Comparison of ENCODE assay signal across 13 mouse cellular contexts in the genomic region with DNA sequence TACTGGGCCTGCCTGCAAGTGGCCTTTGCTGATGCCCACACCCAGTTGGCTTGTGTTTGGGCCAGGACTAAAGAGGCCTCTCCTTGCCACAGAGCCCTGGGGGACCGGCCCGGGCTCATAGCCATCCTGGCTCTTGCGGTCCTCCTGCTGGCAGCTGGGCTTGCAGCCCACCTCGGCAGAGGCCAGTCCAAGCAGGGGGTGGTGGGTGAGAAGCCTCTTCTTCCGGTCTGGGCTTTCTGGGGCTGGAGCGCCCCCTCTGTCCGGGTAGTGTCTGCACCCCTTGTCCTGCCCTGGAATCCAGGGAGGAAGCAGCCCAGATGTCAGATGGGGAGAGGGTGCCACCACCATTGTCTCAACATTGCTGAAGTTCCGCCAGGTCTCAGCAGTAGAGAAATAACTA. TPM values are rescaled to one million over a fixed set of nuclear protein-coding genes. Genes with fewer than 3 reads are reported as not detected.
DNase-seq lines count a peak whose midpoint lies in the region; ATAC-seq and TF ChIP-seq lines count a peak whose summit lies in the region.
"Had no signal": no experiment of that assay in that cellular context is flagged by ENCODE, and none has a peak within 500 bp of the region (broad histone marks: within the 10 kb centered on the region; RNA-seq: fewer than 3 reads in every experiment).

No protein-coding gene starts in this region.

- no peak for TF ChIP-seq POLR2A in ES-Bruce4 (IDR thresholded peaks at IDR 0.05; ENCODE audit: insufficient read depth, low read length)

- H3K27ac ChIP-seq in forebrain, embryonic 16.5 days (ENCODE audit: low read length), result no peak overlapping the region
- no peak overlapping the region for H3K27ac ChIP-seq in forebrain, embryonic 13.5 days
- H3K27ac ChIP-seq in ES-Bruce4 (ENCODE audit: insufficient read depth, low read length), result no peak overlapping the region
- no peak overlapping the region for H3K27ac ChIP-seq in liver, postnatal 0 days (ENCODE audit: low read depth)
- H3K27ac ChIP-seq: embryonic facial prominence, embryonic 12.5 days; heart, embryonic 10.5 days; limb, embryonic 15.5 days had no signal

- no peak overlapping the region for H3K4me2 ChIP-seq in forebrain, embryonic 16.5 days (ENCODE audit: low read length)
- H3K4me2 ChIP-seq in forebrain, embryonic 13.5 days, result no peak overlapping the region
- H3K4me2 ChIP-seq in liver, postnatal 0 days (ENCODE audit: low read depth, low read length), result no peak overlapping the region
- H3K4me2 ChIP-seq: embryonic facial prominence, embryonic 12.5 days; limb, embryonic 15.5 days had no signal

- peaks cover 8% of the 10 kb centered on the region for H3K4me1 ChIP-seq in forebrain, embryonic 16.5 days (replicated peaks; ENCODE audit: control insufficient read depth, insufficient read depth, low read length)
- H3K4me1 ChIP-seq in forebrain, embryonic 13.5 days, result peaks cover 8% of the 10 kb centered on the region
- H3K4me1 ChIP-seq in ES-Bruce4 (ENCODE audit: control insufficient read depth, insufficient read depth, low read length), result peaks cover 2% of the 10 kb centered on the region
- no peaks in the 10 kb centered on the region for H3K4me1 ChIP-seq in liver, postnatal 0 days (ENCODE audit: insufficient read depth)

- peak; percentile 63 to 76 for DNase-seq in layer of hippocampus, postnatal 14 days (ENCODE audit: low spot score in 2 of 2)
- DNase-seq in layer of hippocampus, adult 18-20 months (ENCODE audit: low spot score in 2 of 2), result no peak
- peak; percentile 86 for DNase-seq in cerebellum, adult 9-11 months
- no peak for DNase-seq in embryo, embryonic 11 days
- no peak for DNase-seq in liver, postnatal 0 days
- DNase-seq: lung, postnatal 36 days had no signal

- TF ChIP-seq CTCF in ES-Bruce4 (IDR thresholded peaks at IDR 0.05; ENCODE audit: low read depth, low read length), result peak; percentile 39
- TF ChIP-seq CTCF in liver, postnatal 0 days (IDR thresholded peaks at IDR 0.05; ENCODE audit: low read depth), result no peak

- peak; percentile 48; the same call in 1 of the 2 replicates for ATAC-seq in forebrain, embryonic 16.5 days
- ATAC-seq in forebrain, embryonic 13.5 days, result no peak
- no peak for ATAC-seq in liver, postnatal 0 days
- ATAC-seq: inflammation-experienced regulatory T-cells, adult 6 months had no signal

- H3K9me3 ChIP-seq in forebrain, embryonic 16.5 days (ENCODE audit: control insufficient read depth, low read length), result no peaks in the 10 kb centered on the region
- H3K9me3 ChIP-seq in forebrain, embryonic 13.5 days (replicated peaks), result no peaks in the 10 kb centered on the region
- no peaks in the 10 kb centered on the region for H3K9me3 ChIP-seq in ES-Bruce4 (replicated peaks; ENCODE audit: control insufficient read depth, insufficient read depth, low read length, poor library complexity, severe bottlenecking)
- H3K9me3 ChIP-seq in liver, postnatal 0 days (ENCODE audit: low read length), result no peaks in the 10 kb centered on the region
- H3K9me3 ChIP-seq: embryonic facial prominence, embryonic 12.5 days; heart, embryonic 10.5 days; limb, embryonic 15.5 days had no signal

- no peak overlapping the region for H3K9ac ChIP-seq in forebrain, embryonic 16.5 days (replicated peaks; ENCODE audit: low read depth, low read length)
- H3K9ac ChIP-seq in forebrain, embryonic 13.5 days, result no peak overlapping the region
- no peak overlapping the region for H3K9ac ChIP-seq in ES-Bruce4 (ENCODE audit: low read depth, poor library complexity, severe bottlenecking)
- no peak overlapping the region for H3K9ac ChIP-seq in liver, postnatal 0 days (replicated peaks)
- H3K9ac ChIP-seq: embryonic facial prominence, embryonic 12.5 days; limb, embryonic 15.5 days had no signal

- 77% methylated on average over 8 of the region's 8 CpGs for WGBS in forebrain, embryonic 16.5 days
- WGBS in forebrain, embryonic 13.5 days, result 86% methylated on average over 8 of the region's 8 CpGs
- 67% methylated on average over 8 of the region's 8 CpGs for WGBS in liver, postnatal 0 days (ENCODE audit: insufficient replicate concordance)

- no peak overlapping the region for H3K4me3 ChIP-seq in forebrain, embryonic 16.5 days (replicated peaks; ENCODE audit: low read length)
- no peak overlapping the region for H3K4me3 ChIP-seq in forebrain, embryonic 13.5 days
- H3K4me3 ChIP-seq in ES-Bruce4 (ENCODE audit: low read depth, low read length), result peak overlapping the region; percentile 31; the same call in 1 of the 2 replicates
- H3K4me3 ChIP-seq in liver, postnatal 0 days (ENCODE audit: low read depth, low read length), result no peak overlapping the region
- H3K4me3 ChIP-seq: embryonic facial prominence, embryonic 12.5 days; heart, embryonic 10.5 days; limb, embryonic 15.5 days had no signal

- H3K27me3 ChIP-seq in forebrain, embryonic 16.5 days (replicated peaks; ENCODE audit: control insufficient read depth, insufficient read depth, low read length), result no peaks in the 10 kb centered on the region
- H3K27me3 ChIP-seq in forebrain, embryonic 13.5 days, result no peaks in the 10 kb centered on the region
- H3K27me3 ChIP-seq in ES-Bruce4 (ENCODE audit: control insufficient read depth, insufficient read depth, low read length, poor library complexity, severe bottlenecking), result no peaks in the 10 kb centered on the region
- H3K27me3 ChIP-seq in liver, postnatal 0 days (ENCODE audit: insufficient read depth, low read length), result no peaks in the 10 kb centered on the region
- H3K27me3 ChIP-seq: embryonic facial prominence, embryonic 12.5 days had no signal

- no peak for TF ChIP-seq EP300 in ES-Bruce4 (IDR thresholded peaks at IDR 0.05; ENCODE audit: insufficient read depth, low read depth, low read length)
- no peak for TF ChIP-seq EP300 in liver, postnatal 0 days (IDR thresholded peaks at IDR 0.05; ENCODE audit: low read depth)

- 0 out of 2 replicates have a peak, but pooled peaks cover 2% of the 10 kb centered on the region for H3K36me3 ChIP-seq in forebrain, embryonic 16.5 days (ENCODE audit: control insufficient read depth, insufficient read depth)
- H3K36me3 ChIP-seq in forebrain, embryonic 13.5 days (ENCODE audit: poor library complexity, severe bottlenecking), result peaks cover 27% of the 10 kb centered on the region
- H3K36me3 ChIP-seq in ES-Bruce4 (ENCODE audit: control insufficient read depth, insufficient read depth, low read length, poor library complexity, severe bottlenecking), result no peaks in the 10 kb centered on the region
- no peaks in the 10 kb centered on the region for H3K36me3 ChIP-seq in liver, postnatal 0 days (replicated peaks; ENCODE audit: insufficient read depth, low read length)
- H3K36me3 ChIP-seq: embryonic facial prominence, embryonic 12.5 days; heart, embryonic 10.5 days; limb, embryonic 15.5 days had no signal

RNA-seq across cellular contexts. Expression of gene Lrrn2, which starts 58.9 kb away (rescaled TPM):
- polyA plus RNA-seq in forebrain, embryonic 16.5 days (2015; fragmentation: Nextera tagmentation; extraction: Ambion mirVana), result 48.6 and 53.8 TPM in 2 replicates
- polyA plus RNA-seq in forebrain, embryonic 13.5 days (2015; fragmentation: Nextera tagmentation; extraction: Ambion mirVana), result 22.2 and 25.6 TPM in 2 replicates
- total RNA-seq in layer of hippocampus, postnatal 14 days (2021), result 100 to 1,000 TPM; 193 to 194 TPM
- total RNA-seq in layer of hippocampus, adult 18-20 months (2021), result 100 to 1,000 TPM; 213 to 214 TPM
- 0.18 and 0.37 TPM in 2 replicates for polyA plus RNA-seq in ES-Bruce4 (2011; ENCODE audit: insufficient read depth, insufficient read length, low read depth, missing spikeins)
- polyA plus RNA-seq in liver, postnatal 0 days (2015; fragmentation: Nextera tagmentation; extraction: Ambion mirVana), result 0.05 TPM in 1 of 2 replicates, not detected in the other

Comparison
In these comparisons a context has a peak if more than half of its experiments do, and no peak if none do; other contexts are left out.
1. DNase-seq: peak in layer of hippocampus, postnatal 14 days (2 of 2) and cerebellum, adult 9-11 months (single experiment); none in layer of hippocampus, adult 18-20 months (0 of 2), embryo, embryonic 11 days (single experiment) and liver, postnatal 0 days (single experiment).
2. RNA of gene Lrrn2, which starts 58.9 kb away (polyA plus RNA-seq): 48.6 to 53.8 TPM in forebrain, embryonic 16.5 days and 22.2 to 25.6 TPM in forebrain, embryonic 13.5 days; 0.18 to 0.37 TPM in ES-Bruce4 and 0.05 TPM in liver, postnatal 0 days; every median in the first group is over 10 times any median in the second.